Mouse (Mus musculus) naive thymus-derived CD4-positive, alpha-beta T cell, adult 5 months (primary cell): ENCODE results near the gene Art3. TPM values are rescaled to one million over a fixed set of nuclear protein-coding genes. Genes with fewer than 3 reads are reported as not detected.

Source experiments
- polyA plus RNA-seq: library from polyadenylated mRNA; unstranded; fragments of 100-300 nt; shearing (Covaris generic); gene quantifications from one replicate; pipeline ENCODE4 v1.2.1, GENCODE M21; 2017

Art3 gene
- polyA plus RNA-seq = 1.4 TPM

GRCm38 (mm10) chr5:92331635-92332338 is at the start of gene Art3:
Gene Art3, plus strand, starts transcription at chr5:92331827.

DNA sequence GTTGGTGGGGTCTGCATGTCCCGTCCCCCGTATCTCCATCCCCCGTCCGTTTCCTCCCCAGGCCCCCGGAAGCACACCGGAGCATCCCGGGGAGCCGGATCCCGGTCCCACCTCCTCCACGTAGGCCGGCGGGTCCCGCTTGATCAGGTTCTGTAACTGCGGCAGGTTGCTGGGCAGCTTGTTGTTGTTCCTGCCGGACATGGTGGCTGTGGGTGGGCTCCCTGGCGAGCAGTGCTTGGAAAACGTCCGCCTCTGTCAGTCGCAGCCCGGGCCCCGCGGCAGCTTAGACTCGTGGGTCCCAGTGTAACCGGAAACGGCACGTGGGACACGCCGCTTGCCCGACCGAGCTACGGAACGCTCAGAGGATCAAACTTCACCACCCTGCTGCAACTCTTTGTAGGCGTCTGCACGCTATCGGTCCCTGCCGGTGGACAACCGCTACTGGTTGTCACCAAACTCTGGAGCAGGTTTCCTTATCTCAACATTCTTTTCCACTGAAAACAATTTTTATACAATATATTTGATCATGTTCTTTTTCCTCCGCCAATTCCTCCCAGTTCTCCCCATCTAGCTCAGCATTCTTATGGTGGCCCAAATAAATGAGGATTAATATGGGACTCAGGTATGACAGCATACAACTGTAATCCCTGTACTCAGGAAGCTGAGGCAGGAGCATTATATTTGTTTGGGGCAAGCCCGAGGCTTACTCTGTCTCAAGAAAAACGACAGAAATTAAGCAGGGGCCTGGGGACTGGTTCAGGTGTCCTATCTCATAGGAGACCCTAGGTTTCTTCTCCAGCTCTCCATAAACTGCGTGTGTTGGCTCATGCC is 21.7 kb upstream of the Art3 start, which contains the start of gene Sdad1:
Gene Sdad1, minus strand, starts transcription at position 799 of the 831 bp plus-strand sequence.

DNA sequence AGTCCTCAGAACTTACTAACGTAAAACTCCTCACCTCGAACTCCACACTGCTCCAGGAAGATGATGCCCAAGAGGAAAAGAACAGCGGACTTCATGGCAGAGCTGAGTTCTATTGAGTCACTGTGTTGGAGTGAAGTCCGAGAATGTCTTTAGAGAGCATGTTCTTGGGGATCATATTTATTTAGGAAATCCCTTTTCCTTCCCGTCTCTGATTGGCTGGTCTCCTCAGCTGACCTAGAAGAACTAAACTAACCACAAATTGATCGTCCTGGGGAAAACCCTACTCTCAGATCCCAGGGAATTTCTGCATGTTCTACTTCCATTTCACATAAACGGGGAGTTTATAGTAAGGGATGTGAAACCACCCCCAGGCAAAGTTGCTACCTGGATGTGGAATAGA is 3.7 kb upstream of the Art3 start, which contains the start of gene Cxcl9:
Gene Cxcl9, minus strand, starts transcription at position 151 of the 400 bp plus-strand sequence.

GRCm38 (mm10) chr5:92348794-92349413 is 17.3 kb downstream of the Art3 start, which contains the start of gene Cxcl10:
Gene Cxcl10, minus strand, starts transcription at chr5:92348889.

DNA sequence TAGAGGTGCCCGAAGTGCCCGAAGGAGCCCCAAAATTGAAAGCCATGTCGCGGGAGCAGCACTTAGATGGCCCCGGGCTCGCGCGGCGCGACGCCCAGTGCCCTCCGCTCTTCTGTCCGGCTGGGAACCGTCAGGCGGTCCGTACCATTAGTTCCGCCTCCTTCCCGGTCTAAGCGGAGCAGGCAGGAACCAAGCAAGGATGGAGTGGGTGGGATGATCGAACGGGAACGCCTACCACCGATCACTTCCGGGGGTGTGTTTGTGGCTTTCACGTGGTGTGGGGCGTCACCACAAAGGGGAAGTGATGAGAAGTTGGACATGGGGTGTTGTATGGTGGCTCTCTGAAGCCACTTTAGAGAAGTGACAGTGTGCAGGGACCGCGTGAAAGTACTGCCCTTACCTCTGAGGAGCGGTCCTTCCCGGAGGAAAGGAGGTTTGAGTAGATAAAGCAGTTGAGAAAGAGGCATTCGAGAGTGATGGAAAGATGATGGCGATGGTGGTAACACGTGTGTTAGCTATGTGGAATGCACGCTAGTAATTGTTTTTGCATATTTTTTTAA is 103.5 kb downstream of the Art3 start, which contains the start of gene Nup54:
Gene Nup54, minus strand, starts transcription at position 195 of the 560 bp plus-strand sequence.

Other genes starting within 250 kb of the Art3 start
- 211 TPM for gene G3bp2, start 248.1 kb upstream of the Art3 start, polyA plus RNA-seq
- 71.9 TPM for gene Uso1, start 193.9 kb upstream of the Art3 start, polyA plus RNA-seq
- gene U90926, start 116.4 kb upstream of the Art3 start, polyA plus RNA-seq = not detected
- not detected for gene Ppef2, start 75.5 kb upstream of the Art3 start, polyA plus RNA-seq
- 7.2 TPM for gene Naaa, start 53.7 kb upstream of the Art3 start, polyA plus RNA-seq
- gene Sdad1, start 21.3 kb upstream of the Art3 start, polyA plus RNA-seq = 62.9 TPM
- gene Cxcl9, start 3.7 kb upstream of the Art3 start, polyA plus RNA-seq = not detected
- 0.51 TPM for gene Cxcl10, start 17.1 kb downstream of the Art3 start, polyA plus RNA-seq
- gene Nup54, start 103.4 kb downstream of the Art3 start, polyA plus RNA-seq = 48.7 TPM
- gene Scarb2, start 175.0 kb downstream of the Art3 start, polyA plus RNA-seq = 29.7 TPM
- gene Fam47e, start 223.2 kb downstream of the Art3 start, polyA plus RNA-seq = not detected